Mouse (Mus musculus): Measurements from ENCODE around the gene Tmem51.

DNA sequence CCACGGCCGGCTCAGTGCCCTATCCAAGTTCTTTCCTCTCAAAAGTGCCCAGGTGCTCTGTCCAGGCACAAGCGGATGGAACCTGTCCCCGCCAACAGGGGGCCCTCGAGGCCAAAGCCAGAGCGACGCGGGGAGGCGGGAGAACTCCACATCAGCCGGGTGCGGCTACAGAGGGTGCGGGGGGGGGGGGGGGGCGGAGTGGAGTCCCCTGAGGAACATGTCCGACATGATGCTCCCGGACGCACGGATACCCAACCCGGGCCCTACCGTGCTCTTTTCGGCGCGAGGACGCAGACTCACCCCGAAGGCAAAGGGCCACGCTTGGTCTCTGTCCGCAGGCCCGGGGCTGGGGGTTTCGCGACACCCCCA lies 358 bp downstream of the Tmem51 start:
- TF ChIP-seq CHD2 (IDR thresholded peaks at IDR 0.05; ENCODE audit: low read depth, low read length) = no peak
- TF ChIP-seq ZC3H11A (IDR thresholded peaks at IDR 0.05; ENCODE audit: borderline replicate concordance, low read depth, low read length) = no peak
